Mouse (Mus musculus): ENCODE data around the gene Ikzf3. TPM values are rescaled to one million over a fixed set of nuclear protein-coding genes. Genes with fewer than 3 reads are reported as not detected.

Ikzf3 gene
- total RNA-seq (2021) = 0.30 TPM in 1 of 2 replicates, not detected in the other
- long read RNA-seq = 0 reads

- peak; percentile 38 for DNase-seq
Observed at GRCm38 (mm10) chr11:98545711-98546231, at the start of gene Ikzf3. Gene Ikzf3 (minus strand): TSS chr11:98546031.

GRCm38 (mm10) chr11:98595473-98595872 is 49.6 kb upstream of the Ikzf3 start:
- no peak for DNase-seq

DNA sequence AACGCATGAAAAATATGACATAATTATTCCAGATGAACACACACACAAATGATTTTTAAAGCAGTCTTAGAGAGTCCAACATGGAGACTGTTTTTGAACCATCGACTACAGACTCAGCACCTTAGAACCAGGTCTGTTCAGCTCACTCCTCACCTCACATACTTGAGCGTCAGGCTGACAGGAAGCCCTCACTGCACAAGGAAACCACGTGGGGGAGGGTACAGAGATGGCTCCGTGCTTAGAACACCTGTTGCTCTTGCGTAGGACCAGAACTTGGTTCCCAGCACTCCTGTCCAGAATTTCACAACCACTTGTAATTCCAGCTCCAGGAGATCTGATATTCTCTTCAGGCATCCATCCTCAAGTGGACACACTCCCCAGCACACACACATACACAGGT is 49.2 kb upstream of the Ikzf3 start:
- no peak for DNase-seq

GRCm38 (mm10) chr11:98590548-98591445 is 45.0 kb upstream of the Ikzf3 start:
- no peak for DNase-seq

DNA sequence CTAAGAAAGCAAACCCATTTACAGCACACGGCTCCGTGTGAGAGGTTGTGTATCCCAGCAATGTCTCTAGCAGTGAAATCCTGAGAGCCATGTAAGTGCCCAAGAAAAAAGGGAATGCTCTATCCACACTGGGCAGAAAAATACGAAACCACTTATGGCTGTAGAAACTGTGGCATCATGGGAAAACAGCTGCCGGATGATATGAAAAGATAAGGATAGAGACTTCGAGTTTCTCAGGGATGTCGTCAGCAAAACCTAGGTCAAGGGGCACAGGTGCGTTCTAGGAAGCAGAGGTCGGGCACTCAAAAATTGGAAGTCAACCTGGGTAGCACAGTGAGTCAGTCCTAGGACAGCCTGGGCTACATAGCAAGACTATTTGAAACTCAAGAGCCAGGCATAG is 43.5 kb upstream of the Ikzf3 start:
- DNase-seq = no peak

GRCm38 (mm10) chr11:98588833-98589281 is 43.0 kb upstream of the Ikzf3 start:
- no peak for DNase-seq

DNA sequence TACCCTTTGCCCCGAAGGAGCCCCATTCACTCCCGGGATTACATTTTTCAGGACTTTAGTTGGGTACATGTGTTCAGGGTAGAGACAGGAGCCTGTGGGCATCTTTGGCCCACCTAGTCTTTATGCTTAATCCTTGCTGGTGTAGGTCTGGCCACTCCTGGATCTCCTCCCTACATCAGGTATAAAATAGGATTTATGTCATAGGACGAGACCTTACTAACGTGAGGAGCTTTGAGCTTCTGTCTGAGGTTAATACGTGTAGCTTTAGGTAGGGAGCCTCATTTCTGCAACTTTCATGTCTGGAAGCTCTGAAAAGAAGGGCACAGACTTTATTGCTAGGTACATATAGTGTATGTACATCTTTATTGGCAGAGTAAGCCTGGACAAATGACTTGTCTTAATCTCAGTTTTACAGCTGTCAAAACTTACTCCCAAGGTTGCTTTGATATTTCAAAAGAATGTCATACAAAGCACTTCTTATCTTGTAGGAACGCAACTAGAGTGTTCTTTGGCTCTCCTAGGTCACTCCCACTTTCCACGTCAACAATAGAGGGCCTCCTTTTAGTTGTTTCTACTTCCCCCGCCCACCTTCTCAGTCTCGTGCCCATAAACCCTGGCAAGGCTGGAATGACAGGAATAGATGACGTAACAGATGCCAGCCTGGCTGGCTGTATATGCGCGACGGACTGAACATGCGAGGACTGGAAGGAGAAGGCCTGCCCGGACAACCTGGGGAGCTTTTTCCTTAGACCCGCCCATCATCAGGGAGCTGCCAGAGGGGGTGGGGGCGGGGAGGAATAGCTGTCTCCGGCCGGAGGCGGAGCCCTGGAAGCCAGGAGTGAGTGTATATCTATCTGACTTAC is 42.1 kb upstream of the Ikzf3 start:
- peak; percentile 78 for DNase-seq

GRCm38 (mm10) chr11:98586892-98587563 is 41.2 kb upstream of the Ikzf3 start, which contains the start of gene Ormdl3:
Gene Ormdl3 (minus strand): TSS chr11:98587368.
- peak; percentile 99 for DNase-seq

GRCm38 (mm10) chr11:98586087-98586891 is 40.5 kb upstream of the Ikzf3 start:
- peak; percentile 41 for DNase-seq

- no peak for DNase-seq
Observed at GRCm38 (mm10) chr11:98584629-98585177, 38.9 kb upstream of the Ikzf3 start.

- DNase-seq = no peak
Observed at GRCm38 (mm10) chr11:98584146-98584545, 38.3 kb upstream of the Ikzf3 start.

- no peak for DNase-seq
Observed at GRCm38 (mm10) chr11:98583571-98583970, 37.7 kb upstream of the Ikzf3 start.

DNA sequence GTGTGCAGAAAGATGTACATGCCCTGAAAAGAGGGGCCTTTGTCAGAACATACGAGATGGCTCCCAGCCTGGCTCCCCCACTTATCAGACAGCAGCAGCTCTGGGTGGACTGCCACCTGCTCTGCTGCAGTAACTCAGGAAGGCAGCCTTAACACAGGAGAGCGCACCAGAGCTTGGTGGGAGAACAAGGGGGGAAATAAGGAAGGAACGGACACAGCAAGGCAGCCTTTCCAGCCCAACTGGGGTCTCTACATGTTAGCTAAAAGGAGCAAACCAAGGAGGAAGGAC is 37.4 kb upstream of the Ikzf3 start:
- no peak for DNase-seq

GRCm38 (mm10) chr11:98582551-98583264 is 36.9 kb upstream of the Ikzf3 start:
- no peak for DNase-seq

DNA sequence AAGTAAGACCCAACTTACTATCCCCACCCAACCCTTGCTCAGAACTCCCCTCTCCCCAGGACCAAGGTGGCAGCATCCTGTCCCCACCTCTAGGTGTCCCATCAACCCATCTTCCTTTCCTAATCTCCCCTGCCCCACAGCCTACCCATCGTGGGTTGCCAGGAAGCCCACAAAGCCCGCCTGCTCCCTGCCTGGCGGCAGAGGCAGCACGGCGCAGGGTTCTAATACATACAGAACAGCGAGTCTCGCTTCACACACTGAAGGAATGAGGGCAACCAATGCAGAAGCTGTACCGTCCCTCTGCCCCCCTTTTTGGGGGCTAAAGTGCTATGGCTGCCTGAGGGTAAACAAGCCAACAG is 36.2 kb upstream of the Ikzf3 start:
- no peak for DNase-seq

- DNase-seq = no peak
Observed at GRCm38 (mm10) chr11:98581286-98582029, 35.6 kb upstream of the Ikzf3 start.

DNA sequence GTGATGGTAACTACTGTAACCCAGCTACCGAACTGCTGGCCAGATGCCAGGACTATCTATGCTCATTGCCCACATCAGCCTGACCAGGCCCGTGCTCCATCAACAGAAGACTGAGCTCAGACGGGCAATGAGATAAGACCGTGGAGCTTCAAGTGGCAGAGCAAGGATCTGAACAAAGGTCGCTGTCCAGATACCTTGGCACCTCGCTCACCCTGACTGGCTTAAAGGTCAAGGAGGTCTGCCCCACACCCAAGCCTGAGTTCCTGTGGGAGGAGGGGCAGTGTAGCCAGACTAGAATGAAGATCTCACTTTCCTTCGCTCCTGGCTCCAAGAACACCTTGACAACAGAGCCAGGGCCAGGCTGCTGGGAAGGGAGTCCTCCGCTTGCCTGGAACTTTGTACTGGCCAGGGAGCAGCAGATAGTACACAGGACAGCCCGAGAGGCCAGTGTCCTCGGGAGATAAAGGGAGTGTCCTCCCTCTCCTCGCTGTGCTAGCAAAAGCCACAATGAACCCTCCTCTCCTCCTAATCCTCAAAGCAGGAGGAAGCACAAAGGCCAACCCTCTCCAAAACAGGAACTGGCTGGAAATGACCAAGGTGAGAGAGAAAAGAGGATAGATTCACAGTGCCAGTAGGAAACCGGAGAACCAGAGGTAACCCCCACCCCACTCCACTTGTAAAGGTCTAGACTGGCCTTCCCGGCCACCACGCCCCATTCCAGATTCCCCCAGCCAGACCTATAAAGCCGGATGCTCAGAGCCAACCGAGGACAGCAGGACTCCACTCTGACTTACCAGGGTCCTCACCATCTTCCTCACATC is 34.7 kb upstream of the Ikzf3 start:
- peak; percentile 54 for DNase-seq

DNA sequence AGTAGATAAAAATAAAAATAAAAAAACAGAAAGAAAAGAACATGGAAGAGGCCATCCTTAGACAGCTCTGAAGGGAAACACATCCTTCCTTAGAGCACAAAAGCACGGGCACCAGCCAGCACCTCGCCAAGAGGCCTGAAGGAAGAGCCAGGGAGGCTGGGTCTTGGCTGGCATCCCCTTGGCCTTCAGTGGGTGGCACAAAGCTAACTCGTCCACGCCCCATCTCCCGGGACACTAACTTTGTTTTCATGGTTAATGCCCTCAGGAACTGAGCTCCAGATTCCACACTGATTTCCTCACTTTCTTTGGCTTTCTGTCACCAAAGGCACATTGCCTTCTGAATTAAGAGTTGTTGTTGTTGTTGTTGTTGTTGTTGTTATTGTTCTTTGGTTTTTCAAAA is 31.9 kb upstream of the Ikzf3 start:
- peak; percentile 33 for DNase-seq

DNA sequence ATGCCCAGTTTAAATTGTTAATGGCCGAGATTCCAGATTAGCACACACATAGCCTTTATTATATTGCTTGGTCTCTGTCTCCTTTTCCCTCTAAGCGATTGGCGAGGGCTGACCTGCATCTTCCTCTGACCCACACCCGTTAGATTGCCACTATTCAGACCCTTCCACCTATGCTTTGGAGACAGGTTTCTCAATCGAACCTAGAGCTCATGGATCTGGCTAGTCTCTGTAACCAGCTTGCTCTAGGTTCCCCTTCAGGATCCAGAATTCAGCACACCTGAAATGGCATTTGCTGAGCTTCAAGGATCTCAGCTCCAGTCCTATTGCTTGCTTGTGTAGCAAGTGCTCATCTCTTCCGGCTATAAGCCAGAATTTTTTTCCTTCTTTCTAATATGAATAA is 23.6 kb upstream of the Ikzf3 start:
- DNase-seq = no peak
